Mouse (Mus musculus) erythroblast, embryonic 14.5 days (primary cell): ENCODE measurements around the gene Zfp239.

ENCODE experiments used
- GATA1 ChIP-seq: IDR thresholded peaks from 2 replicates; pipeline ENCODE4 v1.6.1; 2012; ENCODE audit warnings: low read length, inconsistent platforms, mixed read lengths
- TAL1 ChIP-seq: IDR thresholded peaks from 3 replicates; pipeline ENCODE4 v1.6.1; 2012; ENCODE audit warnings: low read length, inconsistent platforms, mixed read lengths

GRCm38 (mm10) chr6:117908424-117908900 is 46.6 kb downstream of the Zfp239 start:
- TF ChIP-seq TAL1 (no peak), GATA1 (no peak)
